Mouse (Mus musculus) heart, embryonic 12.5 days (tissue): Measurements from ENCODE around the gene Insm2. TPM values are rescaled to one million over a fixed set of nuclear protein-coding genes. Genes with fewer than 3 reads are reported as not detected.
"Not testable (repeated sequence)": the region's sequence is repeated elsewhere in the genome, so short reads cannot be mapped to it uniquely, and the experiment has no call there.

Experiments used
- ATAC-seq: fragments of 200-750 bp; cut with Nextera tagmentation; 2 replicates; pipeline ENCODE4 v1.8.0; 2017; ENCODE audit warnings: moderate TSS enrichment, moderate library complexity; ENCODE audit not compliant: insufficient number of reproducible peaks, low FRiP score
- H3K27ac ChIP-seq: fragments of 300-500 bp; sonication (generic); 2 replicates; pipeline ENCODE4 v1.5.1; 2016; ENCODE audit warnings: mild to moderate bottlenecking, moderate library complexity; ENCODE audit not compliant: poor library complexity, severe bottlenecking
- H3K27me3 ChIP-seq: fragments of 300-500 bp; sonication (generic); replicated peaks from 2 replicates; pipeline ENCODE4 v1.6.1; 2016; ENCODE audit warnings: mild to moderate bottlenecking, moderate library complexity
- H3K36me3 ChIP-seq: fragments of 300-500 bp; sonication (generic); 2 replicates; pipeline ENCODE4 v1.6.1; 2016; ENCODE audit warnings: mild to moderate bottlenecking, moderate library complexity
- H3K4me1 ChIP-seq: fragments of 300-500 bp; sonication (generic); replicated peaks from 2 replicates; pipeline ENCODE4 v1.6.1; 2016; ENCODE audit warnings: mild to moderate bottlenecking
- H3K4me2 ChIP-seq: fragments of 300-500 bp; sonication (generic); 2 replicates; pipeline ENCODE4 v1.6.1; 2016; ENCODE audit warnings: mild to moderate bottlenecking, moderate library complexity
- H3K4me3 ChIP-seq: fragments of 300-500 bp; sonication (generic); 2 replicates; pipeline ENCODE4 v1.5.1; 2016; ENCODE audit warnings: mild to moderate bottlenecking
- H3K9ac ChIP-seq: fragments of 300-500 bp; sonication (generic); 2 replicates; pipeline ENCODE4 v1.6.1; 2016; ENCODE audit warnings: mild to moderate bottlenecking, moderate library complexity
- H3K9me3 ChIP-seq: fragments of 300-500 bp; sonication (generic); replicated peaks from 2 replicates; pipeline ENCODE4 v1.6.1; 2016; ENCODE audit warnings: mild to moderate bottlenecking, moderate library complexity
- WGBS: fragments of 180-500 bp; shearing (Covaris S2); methylation state at CpG from one replicate; pipeline ENCODE4 v1.1.7; 2016; 5-methylcytosine and 5-hydroxymethylcytosine counted together
- polyA plus RNA-seq: library from polyadenylated mRNA; unstranded; fragments of >200 nt; fragmentation: Nextera tagmentation; extraction: Ambion mirVana; gene quantifications from 2 replicates; pipeline ENCODE4 v1.2.1, GENCODE M21; 2016

Insm2 gene
- polyA plus RNA-seq = 0.10 TPM in 1 of 2 replicates, not detected in the other

DNA sequence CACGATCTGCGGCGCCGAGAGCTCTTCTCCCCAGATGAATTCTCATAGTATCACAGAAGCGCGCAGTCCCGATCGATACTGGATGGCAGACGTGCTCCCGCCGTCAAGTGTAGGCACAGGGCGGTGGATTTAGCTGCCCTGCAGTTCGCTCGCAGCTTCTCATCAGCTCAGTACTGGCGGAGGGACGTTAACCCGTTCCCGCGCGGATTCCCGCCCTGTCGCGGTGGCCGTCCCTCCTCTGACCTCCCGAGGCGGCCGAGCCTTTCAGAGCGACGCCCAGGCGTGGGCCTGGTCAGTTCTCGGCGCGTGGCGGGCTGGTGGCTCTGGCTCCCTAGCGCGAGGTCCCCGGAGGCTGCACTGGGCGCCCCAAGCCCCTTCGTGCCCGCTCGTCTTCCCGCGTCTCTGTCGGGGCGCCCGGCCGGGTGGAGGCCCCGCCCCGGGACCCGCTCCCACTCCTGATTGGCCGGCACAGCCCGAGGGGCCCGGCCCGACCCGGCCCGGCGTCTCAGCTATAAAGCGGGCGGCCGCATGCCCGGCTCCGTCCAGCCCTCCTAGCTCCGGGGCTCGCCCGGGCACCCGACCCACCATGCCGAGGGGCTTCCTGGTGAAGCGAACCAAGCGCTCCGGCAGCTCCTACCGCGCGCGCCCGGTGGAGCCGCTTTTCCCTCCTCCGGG, at the start of gene Insm2:
Gene Insm2 (plus strand): TSS at position 541 of the 675 bp plus-strand sequence.
- WGBS = under 1% methylated on average over 72 of the region's 77 CpGs
- H3K27ac ChIP-seq = no peak within 1 kb of the TSS
- peaks cover 63% of the 10 kb centered on the region for H3K27me3 ChIP-seq
- peaks cover 25% of the 10 kb centered on the region for H3K4me1 ChIP-seq
- peak within 1 kb of the TSS; percentile 94 for H3K4me2 ChIP-seq
- no peaks in the 10 kb centered on the region for H3K9me3 ChIP-seq
- 0 out of 2 replicates have a peak, but pooled peaks have one; percentile 37 for ATAC-seq
- peaks cover 3% of the 10 kb centered on the region for H3K36me3 ChIP-seq
- H3K4me3 ChIP-seq = peak within 1 kb of the TSS; percentile 53
- no peak within 1 kb of the TSS for H3K9ac ChIP-seq

DNA sequence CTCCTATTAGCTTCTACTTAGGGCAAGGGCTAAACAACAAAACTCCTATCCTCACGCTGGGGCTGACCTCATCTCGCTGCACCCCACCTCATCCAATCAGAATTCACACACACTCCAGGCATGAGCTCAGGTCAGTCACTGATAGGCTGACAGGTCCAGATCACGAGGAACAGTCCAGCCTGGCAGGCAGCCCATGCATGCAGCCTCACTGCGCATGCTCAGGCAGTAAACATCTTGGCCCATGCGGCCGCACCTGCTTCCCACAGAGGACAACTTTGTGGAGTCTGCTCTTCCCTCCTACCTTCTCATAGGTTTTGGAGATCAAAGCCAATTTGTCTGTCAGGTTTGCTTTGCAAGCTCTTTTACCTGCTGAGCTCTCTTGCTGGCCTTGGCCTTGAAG, 44.3 kb upstream of the Insm2 start:
- H3K9ac ChIP-seq, H3K4me3 ChIP-seq, H3K27me3 ChIP-seq, ATAC-seq, H3K36me3 ChIP-seq, H3K4me2 ChIP-seq, H3K4me1 ChIP-seq, H3K27ac ChIP-seq: not testable (repeated sequence)
- H3K9me3 ChIP-seq = 0 out of 2 replicates have a peak, but pooled peaks cover 12% of the 10 kb centered on the region
- WGBS = 78% methylated on average over 6 of the region's 6 CpGs

DNA sequence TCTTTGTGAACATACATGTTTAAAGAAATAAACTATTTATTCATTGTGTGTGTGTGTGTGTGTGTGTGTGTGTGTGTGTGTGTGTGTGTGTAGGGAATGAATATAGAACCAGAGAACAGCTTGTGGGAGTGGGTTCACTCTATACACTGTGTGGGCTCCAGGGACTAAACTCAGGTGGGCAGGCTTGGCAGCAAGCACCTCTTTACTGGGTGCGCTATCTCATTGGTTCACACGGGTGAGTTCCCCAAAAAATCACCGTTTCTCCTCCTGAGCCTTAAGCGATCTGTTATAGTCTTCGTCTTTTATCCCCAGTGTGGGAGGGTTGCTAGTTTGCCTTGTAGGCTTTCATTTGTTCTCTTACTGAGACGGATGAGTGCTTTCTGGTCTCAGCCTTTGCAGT, 41.4 kb upstream of the Insm2 start:
- no peaks in the 10 kb centered on the region for H3K36me3 ChIP-seq
- H3K9me3 ChIP-seq = no peaks in the 10 kb centered on the region
- no peak overlapping the region for H3K27ac ChIP-seq
- H3K4me1 ChIP-seq = no peaks in the 10 kb centered on the region
- no peaks in the 10 kb centered on the region for H3K27me3 ChIP-seq
- ATAC-seq = no peak
- no peak overlapping the region for H3K9ac ChIP-seq
- H3K4me3 ChIP-seq = no peak overlapping the region
- H3K4me2 ChIP-seq = no peak overlapping the region
- WGBS = 79% methylated on average over 6 of the region's 6 CpGs

DNA sequence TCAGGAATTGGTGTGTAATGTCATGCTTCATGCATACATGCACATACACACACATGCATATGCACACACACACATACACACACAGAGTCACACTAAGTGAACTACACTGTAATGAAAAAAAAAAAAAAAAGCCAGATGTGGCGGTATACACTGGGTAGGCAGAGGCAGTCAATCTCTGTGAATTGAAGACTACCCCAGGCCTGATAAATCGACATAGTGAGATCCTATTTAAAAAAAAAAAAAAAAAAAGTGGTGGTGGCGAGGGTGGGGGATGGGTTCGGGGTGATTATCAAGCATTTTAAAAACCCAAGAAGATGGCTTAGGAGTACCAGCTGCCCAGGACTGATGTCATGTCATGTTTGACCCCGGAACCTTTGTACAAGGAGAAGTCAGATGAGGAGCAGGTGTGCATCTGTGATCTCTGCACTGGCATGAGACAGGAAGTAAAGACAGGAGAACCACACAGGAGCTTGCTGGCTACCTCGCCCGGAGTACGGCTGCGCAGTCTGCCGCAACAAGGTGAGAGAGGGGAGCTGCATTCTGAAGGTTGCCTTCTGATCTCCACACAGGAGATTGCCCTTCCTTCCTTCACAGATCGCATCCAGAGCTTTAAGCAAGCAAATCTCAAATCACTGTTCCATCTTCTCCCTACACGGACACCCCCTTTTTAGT, 39.9 kb upstream of the Insm2 start:
- no peaks in the 10 kb centered on the region for H3K27me3 ChIP-seq
- 77% methylated on average over 12 of the region's 12 CpGs for WGBS
- H3K4me3 ChIP-seq = no peak overlapping the region
- no peak overlapping the region for H3K27ac ChIP-seq
- no peak overlapping the region for H3K4me2 ChIP-seq
- no peaks in the 10 kb centered on the region for H3K36me3 ChIP-seq
- H3K9ac ChIP-seq = no peak overlapping the region
- H3K9me3 ChIP-seq = no peaks in the 10 kb centered on the region
- H3K4me1 ChIP-seq = no peaks in the 10 kb centered on the region
- no peak for ATAC-seq

DNA sequence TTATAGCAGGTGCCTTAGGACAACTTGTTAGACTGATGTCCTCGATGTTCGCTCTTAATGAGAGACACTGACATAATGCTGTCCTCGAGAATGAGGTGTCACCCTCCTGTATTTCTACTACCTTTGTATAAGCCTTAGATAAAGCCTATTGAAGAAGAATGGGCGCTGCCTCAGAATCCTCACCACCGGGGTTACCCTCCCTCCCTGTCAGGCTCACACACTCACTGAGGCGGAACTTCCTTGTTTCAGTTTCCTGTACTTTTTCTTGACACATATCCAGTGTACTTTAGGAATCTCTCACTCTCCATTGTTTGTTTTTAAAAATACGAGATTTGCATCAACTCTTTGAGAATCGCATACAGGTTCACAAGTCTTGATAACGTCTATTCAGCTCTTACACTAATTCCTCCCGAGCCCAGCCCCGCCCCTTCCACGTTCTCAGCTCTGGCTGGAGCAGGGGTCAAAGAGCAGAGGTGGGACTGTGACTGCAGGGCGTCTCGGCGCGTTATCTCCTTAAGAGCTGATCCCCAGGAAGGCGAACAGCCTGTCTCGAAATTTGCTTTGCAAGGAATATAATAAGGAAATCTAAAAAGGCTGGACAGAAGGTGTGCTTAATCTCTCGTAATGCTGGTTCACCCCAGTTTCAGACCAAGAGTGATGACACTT, 39.1 kb upstream of the Insm2 start:
- Histone ChIP-seq H3K4me3 (peak overlapping the region; percentile 48), H3K4me1 (no peaks in the 10 kb centered on the region), H3K27me3 (no peaks in the 10 kb centered on the region), H3K9ac (0 out of 2 replicates have a peak overlapping the region, but pooled peaks have one; percentile 40), H3K4me2 (peak overlapping the region; percentile 82), H3K9me3 (no peaks in the 10 kb centered on the region), H3K36me3 (no peaks in the 10 kb centered on the region), H3K27ac (no peak overlapping the region)
- ATAC-seq = no peak
- WGBS = 14% methylated on average over 19 of the region's 19 CpGs

DNA sequence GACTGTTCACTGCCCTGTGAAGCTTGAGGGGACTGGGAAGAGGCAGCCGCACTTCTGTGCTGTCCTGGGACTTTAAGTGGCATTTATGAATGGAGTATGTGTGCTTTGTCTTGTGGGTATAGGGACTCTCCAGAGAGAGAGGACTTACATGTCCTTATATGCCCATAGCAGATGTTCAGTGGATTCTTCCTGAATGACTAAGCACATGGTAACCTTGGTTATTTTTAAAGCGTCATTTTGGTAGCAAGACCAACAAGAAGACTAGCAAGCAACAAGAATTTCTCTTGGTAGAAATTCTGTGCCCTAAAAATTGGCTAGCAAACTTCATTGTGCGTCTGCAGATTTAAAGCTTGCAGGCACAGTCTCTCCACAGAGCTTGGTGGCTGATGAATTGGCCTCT, 35.5 kb upstream of the Insm2 start:
- 84% methylated on average over 3 of the region's 3 CpGs for WGBS
- no peak for ATAC-seq

DNA sequence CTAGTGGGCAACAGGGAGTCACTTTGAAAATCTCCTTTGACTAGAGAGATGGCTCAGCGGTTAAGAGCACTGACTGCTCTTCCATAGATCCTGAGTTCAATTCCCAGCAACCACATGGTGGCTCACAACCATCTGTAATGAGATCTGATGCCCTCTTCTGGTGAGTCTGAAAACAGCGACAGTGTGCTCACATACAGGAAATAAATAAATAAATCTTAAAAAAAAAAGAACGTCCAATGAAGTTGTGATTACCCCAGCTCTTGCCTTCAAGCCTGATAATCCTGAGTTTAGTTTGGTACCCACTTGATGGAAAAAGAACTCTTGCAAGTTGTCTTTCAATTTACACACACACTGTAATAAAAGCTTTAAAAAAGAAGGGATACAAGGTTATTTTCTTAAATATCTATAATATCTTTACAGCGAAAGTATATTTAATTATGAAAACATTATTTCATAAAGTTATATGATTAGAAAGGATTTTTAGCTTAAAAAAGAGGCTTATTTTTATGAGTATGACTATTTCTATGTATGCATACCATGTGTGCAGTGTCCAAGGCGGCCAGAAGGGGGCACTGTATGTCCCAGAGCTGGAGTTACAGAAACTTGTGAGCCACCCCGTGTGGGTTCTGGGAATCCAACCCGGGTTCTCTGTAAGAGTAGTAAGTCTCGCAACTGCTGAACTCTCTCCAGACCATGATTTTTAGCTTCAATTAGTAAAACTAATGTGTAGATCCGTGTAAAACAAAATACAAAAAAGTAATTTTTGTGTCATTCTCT, 34.9 kb upstream of the Insm2 start:
- H3K36me3 ChIP-seq = no peaks in the 10 kb centered on the region
- no peaks in the 10 kb centered on the region for H3K27me3 ChIP-seq
- H3K4me2 ChIP-seq = no peak overlapping the region
- no peak overlapping the region for H3K4me3 ChIP-seq
- H3K9me3 ChIP-seq = no peaks in the 10 kb centered on the region
- WGBS = 80% methylated on average over 9 of the region's 9 CpGs
- no peak for ATAC-seq
- no peak overlapping the region for H3K27ac ChIP-seq
- H3K4me1 ChIP-seq = no peaks in the 10 kb centered on the region
- H3K9ac ChIP-seq = no peak overlapping the region

More for the DNA sequence above, 35.5 kb upstream of the Insm2 start:
- Histone ChIP-seq H3K36me3 (no peaks in the 10 kb centered on the region), H3K4me3 (no peak overlapping the region), H3K4me1 (no peaks in the 10 kb centered on the region), H3K4me2 (no peak overlapping the region), H3K27ac (no peak overlapping the region), H3K9ac (no peak overlapping the region), H3K27me3 (no peaks in the 10 kb centered on the region), H3K9me3 (no peaks in the 10 kb centered on the region)

DNA sequence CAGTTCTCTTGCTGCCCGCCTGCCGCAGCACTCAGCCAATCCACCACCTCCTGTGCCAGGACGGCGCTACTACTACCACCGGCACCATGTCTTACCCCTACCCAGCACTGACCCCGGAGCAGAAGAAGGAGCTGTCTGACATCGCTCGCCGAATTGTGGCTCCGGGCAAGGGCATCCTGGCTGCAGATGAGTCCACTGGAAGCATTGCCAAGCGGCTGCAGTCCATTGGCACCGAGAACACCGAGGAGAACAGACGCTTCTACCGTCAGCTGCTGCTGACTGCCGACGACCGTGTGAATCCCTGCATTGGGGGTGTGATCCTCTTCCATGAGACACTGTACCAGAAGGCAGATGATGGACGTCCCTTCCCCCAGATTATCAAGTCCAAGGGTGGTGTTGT, 34.0 kb upstream of the Insm2 start, which contains the start of gene Aldoart2:
Gene Aldoart2 (plus strand): TSS at position 34 of the 400 bp plus-strand sequence.
- H3K4me3 ChIP-seq = no peak within 1 kb of the TSS
- no peak within 1 kb of the TSS for H3K4me2 ChIP-seq
- no peaks in the 10 kb centered on the region for H3K9me3 ChIP-seq
- no peaks in the 10 kb centered on the region for H3K4me1 ChIP-seq
- no peak within 1 kb of the TSS for H3K9ac ChIP-seq
- H3K36me3 ChIP-seq = no peaks in the 10 kb centered on the region
- no peak within 1 kb of the TSS for H3K27ac ChIP-seq
- 91% methylated on average over 19 of the region's 19 CpGs for WGBS
- H3K27me3 ChIP-seq = no peaks in the 10 kb centered on the region
- no peak for ATAC-seq

DNA sequence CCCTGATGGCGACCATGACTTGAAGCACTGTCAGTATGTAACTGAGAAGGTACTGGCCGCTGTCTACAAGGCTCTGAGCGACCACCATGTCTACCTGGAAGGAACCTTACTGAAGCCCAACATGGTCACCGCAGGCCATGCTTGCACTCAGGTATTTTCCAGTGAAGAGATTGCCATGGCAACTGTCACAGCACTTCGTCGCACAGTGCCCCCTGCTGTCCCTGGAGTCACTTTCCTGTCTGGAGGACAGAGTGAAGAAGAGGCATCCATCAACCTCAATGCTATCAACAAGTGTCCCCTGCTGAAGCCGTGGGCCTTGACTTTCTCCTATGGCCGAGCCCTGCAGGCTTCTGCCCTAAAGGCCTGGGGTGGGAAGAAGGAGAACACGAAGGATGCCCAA, 33.4 kb upstream of the Insm2 start:
- 69% methylated on average over 9 of the region's 9 CpGs for WGBS
- no peaks in the 10 kb centered on the region for H3K4me1 ChIP-seq
- no peak for ATAC-seq
- no peak overlapping the region for H3K9ac ChIP-seq
- no peak overlapping the region for H3K4me2 ChIP-seq
- H3K27me3 ChIP-seq = no peaks in the 10 kb centered on the region
- no peaks in the 10 kb centered on the region for H3K36me3 ChIP-seq
- no peak overlapping the region for H3K27ac ChIP-seq
- H3K4me3 ChIP-seq = no peak overlapping the region
- no peaks in the 10 kb centered on the region for H3K9me3 ChIP-seq

DNA sequence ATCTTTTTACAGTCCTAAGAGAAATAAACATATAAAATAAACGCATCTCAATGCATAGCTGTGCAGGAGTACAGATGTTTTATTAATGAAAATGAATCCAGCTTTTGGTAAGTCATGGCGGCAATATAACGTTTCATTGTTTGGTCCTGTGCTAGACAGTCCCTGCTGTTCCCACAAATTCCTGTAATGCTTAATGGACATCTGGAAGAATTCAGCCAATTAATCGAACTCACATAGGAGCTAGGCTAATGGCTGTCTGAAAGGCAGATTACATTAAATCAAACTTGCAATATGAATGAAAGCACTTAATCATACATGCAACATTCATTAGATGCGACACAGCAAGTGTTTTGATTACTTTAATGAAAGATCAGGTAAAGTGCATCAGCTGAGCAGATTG, 32.4 kb upstream of the Insm2 start:
- Histone ChIP-seq H3K27ac (no peak overlapping the region), H3K4me3 (no peak overlapping the region), H3K36me3 (no peaks in the 10 kb centered on the region), H3K9me3 (no peaks in the 10 kb centered on the region), H3K9ac (no peak overlapping the region), H3K27me3 (no peaks in the 10 kb centered on the region), H3K4me2 (no peak overlapping the region), H3K4me1 (no peaks in the 10 kb centered on the region)
- WGBS = 82% methylated on average over 5 of the region's 5 CpGs
- ATAC-seq = no peak

DNA sequence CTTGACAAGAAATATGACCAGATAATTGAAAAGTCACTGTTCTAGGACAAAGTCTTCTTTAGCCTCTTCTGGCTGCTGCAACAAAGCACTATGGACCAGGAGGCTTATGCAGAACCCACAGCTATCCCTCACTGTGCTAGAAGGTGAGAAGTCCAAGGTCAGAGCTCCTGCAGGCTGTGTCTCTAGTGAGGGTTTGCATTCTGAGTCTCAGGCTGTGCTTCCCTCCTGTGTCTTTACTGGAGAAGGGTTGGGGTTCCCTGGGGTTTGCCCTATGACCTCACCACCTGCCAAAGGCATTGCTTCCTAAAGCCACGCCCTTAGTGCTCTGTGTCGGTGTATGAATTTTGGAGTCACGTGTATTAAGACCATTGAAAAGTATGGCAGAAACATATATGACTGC, 30.8 kb upstream of the Insm2 start:
- H3K36me3 ChIP-seq = no peaks in the 10 kb centered on the region
- WGBS = 79% methylated on average over 3 of the region's 3 CpGs

More for the DNA sequence above, 30.8 kb upstream of the Insm2 start:
- Histone ChIP-seq H3K4me3 (no peak overlapping the region), H3K4me2 (no peak overlapping the region), H3K27me3 (no peaks in the 10 kb centered on the region), H3K27ac (no peak overlapping the region), H3K4me1 (no peaks in the 10 kb centered on the region), H3K9me3 (peaks cover 4% of the 10 kb centered on the region), H3K9ac (no peak overlapping the region)
- ATAC-seq = no peak
